Mouse (Mus musculus): ENCODE measurements at regions not wholly inside any gene's neighbourhood (a gene's known extent, or its start where the extent isn't known, plus 50 kb on each side); places are given as distances from the start of the nearest gene placed in this dataset.

DNA sequence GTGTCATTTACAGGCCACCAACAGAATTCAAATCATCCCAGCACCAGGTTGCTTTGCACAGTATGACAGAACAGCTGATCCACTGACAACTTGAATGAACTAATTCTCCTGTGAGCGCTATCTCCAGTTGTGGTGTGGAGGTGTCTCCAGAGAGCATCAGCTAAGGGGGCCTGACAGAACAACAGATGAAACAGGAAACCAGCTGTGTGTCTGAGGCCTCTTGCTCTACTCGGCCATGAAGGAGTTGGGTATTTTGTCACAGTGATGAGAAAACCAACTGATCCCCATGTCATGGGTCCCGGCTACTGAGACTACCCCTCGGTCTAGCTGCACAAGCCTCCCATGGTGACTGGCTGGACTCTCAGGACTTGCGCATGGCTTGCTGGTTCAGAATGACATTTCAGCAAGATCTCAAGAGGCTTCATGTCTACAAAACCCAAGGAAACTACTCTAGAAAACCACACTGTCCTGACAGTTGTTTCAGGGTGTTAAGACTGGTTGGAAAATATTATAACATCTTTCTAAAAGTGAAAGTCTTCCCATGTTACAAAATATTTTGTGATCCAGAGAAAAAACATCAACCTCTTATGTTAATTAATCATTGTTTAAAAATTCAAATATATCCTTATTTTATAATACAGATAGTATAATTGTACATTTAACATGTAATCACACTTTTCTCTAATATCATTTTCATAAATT is 113.9 kb upstream of the Ufm1 start:
- TF ChIP-seq CTCF (IDR thresholded peaks at IDR 0.05; ENCODE audit: low read depth), result no peak
- Histone ChIP-seq H3K27me3 (replicated peaks; ENCODE audit: control insufficient read depth, insufficient read depth, low read length) (no peaks in the 10 kb centered on the region), H3K4me2 (replicated peaks; ENCODE audit: low read depth) (no peak overlapping the region), H3K4me1 (replicated peaks; ENCODE audit: control insufficient read depth, insufficient read depth, low read length) (no peaks in the 10 kb centered on the region; the same call in 1 of the 2 replicates), H3K27ac (ENCODE audit: low read depth, low read length) (no peak overlapping the region), H3K9me3 (ENCODE audit: control insufficient read depth) (no peaks in the 10 kb centered on the region), H3K4me3 (ENCODE audit: low read depth, low read length) (no peak overlapping the region), H3K36me3 (ENCODE audit: control insufficient read depth, insufficient read depth) (no peaks in the 10 kb centered on the region), H3K9ac (ENCODE audit: low read depth, low read length) (no peak overlapping the region)
- 89% methylated on average over 5 of the region's 5 CpGs for WGBS
- ATAC-seq, result no peak

DNA sequence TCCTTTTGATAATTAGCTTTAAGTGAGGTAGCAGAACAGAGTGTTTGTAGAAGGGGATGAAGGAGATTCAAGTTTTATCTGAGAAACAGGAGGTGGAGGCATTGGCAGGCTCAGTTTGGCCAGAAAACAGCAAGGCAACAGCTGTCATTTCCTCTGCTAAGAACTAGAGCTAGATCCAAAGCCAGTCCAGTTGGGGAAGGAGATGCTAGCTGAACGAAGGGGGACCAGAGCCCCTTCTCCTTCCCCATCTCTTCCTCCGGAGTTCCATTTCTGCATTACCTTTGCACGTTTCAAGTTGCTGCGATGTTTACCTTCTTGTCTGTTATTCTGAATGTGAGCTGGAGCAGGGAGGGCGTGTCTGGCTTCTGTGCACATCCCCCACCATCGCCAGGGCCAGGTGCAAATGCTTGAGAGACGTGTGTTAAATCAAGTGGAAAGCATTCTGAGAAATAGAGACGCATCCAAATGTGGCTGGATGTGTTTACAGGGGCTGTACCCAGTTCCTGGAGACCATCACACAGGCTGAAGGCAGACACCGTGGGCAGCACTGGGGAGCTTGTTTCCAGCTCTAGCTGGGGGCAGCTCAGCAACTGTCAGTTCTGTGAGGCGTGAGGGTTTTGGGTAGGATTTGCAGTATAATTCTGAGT is 111.4 kb upstream of the Ufm1 start:
- Histone ChIP-seq H3K27ac (ENCODE audit: low read depth, low read length) (no peak overlapping the region), H3K9me3 (ENCODE audit: control insufficient read depth) (no peaks in the 10 kb centered on the region), H3K36me3 (ENCODE audit: control insufficient read depth, insufficient read depth) (no peaks in the 10 kb centered on the region), H3K27me3 (replicated peaks; ENCODE audit: control insufficient read depth, insufficient read depth, low read length) (no peaks in the 10 kb centered on the region), H3K4me2 (replicated peaks; ENCODE audit: low read depth) (0 out of 2 replicates have a peak overlapping the region, but pooled peaks have one; percentile 7), H3K4me1 (replicated peaks; ENCODE audit: control insufficient read depth, insufficient read depth, low read length) (no peaks in the 10 kb centered on the region; the same call in 1 of the 2 replicates), H3K9ac (ENCODE audit: low read depth, low read length) (no peak overlapping the region), H3K4me3 (ENCODE audit: low read depth, low read length) (no peak overlapping the region)
- WGBS, result 19% methylated on average over 10 of the region's 10 CpGs
- no peak for ATAC-seq
- no peak for TF ChIP-seq CTCF (IDR thresholded peaks at IDR 0.05; ENCODE audit: low read depth)

DNA sequence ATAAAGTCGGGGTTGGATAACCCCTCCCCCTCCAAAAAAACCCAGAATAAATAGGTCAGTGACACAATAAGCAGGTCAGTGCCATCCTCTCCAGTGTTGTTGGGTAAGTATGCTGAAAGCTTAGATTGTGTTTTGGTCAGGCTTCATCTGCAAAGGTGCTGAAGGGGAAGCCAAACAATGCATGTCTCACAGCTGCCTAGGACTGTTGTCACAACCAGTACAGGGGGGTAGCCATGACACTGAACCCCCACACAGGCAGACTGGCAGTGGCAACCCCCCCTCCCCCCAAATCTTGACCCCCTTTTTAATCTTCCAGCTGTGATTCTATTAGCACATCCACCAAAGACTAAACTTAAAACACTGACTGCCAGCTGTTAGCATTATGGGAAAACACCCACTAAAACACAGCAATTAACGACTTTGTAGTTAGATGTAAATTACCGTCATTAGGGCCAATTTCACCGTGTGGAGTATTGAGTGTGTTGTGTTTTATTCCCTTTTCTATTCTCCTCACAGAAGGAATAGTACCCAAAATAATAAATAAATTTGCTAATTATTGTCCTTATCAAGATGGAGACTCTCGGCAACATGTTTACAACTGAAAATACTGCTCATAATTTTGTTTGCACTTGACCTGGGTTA is 105.5 kb upstream of the Ufm1 start:
- no peak overlapping the region for H3K27ac ChIP-seq (ENCODE audit: low read depth, low read length)
- H3K9me3 ChIP-seq (ENCODE audit: control insufficient read depth), result no peaks in the 10 kb centered on the region
- ATAC-seq, result no peak
- TF ChIP-seq CTCF (IDR thresholded peaks at IDR 0.05; ENCODE audit: low read depth), result no peak
- H3K4me3 ChIP-seq (ENCODE audit: low read depth, low read length), result no peak overlapping the region
- WGBS, result 52% methylated on average over 5 of the region's 5 CpGs
- no peak overlapping the region for H3K9ac ChIP-seq (ENCODE audit: low read depth, low read length)
- no peaks in the 10 kb centered on the region for H3K27me3 ChIP-seq (replicated peaks; ENCODE audit: control insufficient read depth, insufficient read depth, low read length)
- no peaks in the 10 kb centered on the region for H3K4me1 ChIP-seq (replicated peaks; ENCODE audit: control insufficient read depth, insufficient read depth, low read length)
- no peaks in the 10 kb centered on the region for H3K36me3 ChIP-seq (ENCODE audit: control insufficient read depth, insufficient read depth)
- no peak overlapping the region for H3K4me2 ChIP-seq (replicated peaks; ENCODE audit: low read depth)

DNA sequence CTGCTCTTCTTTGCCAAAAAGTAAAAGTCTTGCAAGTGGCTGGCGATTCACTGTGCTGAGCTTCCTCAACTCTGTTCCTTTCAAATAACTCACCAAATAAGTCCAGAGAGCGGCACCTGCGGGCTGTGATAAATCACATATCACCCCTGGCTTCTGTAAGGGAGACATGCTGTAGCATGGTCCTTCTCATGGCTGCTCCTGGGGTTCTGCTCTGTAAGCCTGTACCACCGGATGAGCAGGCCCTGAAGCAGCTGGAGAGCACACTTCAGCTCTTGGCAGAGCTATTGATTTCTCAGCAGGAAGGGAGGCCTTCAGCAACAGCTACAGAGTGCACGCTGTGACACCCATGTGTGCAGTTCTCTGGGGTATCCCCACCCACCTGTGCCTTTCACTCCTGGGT is 101.5 kb upstream of the Ufm1 start:
- Histone ChIP-seq H3K36me3 (ENCODE audit: control insufficient read depth, insufficient read depth) (no peaks in the 10 kb centered on the region), H3K9ac (ENCODE audit: low read depth, low read length) (no peak overlapping the region), H3K9me3 (ENCODE audit: control insufficient read depth) (no peaks in the 10 kb centered on the region), H3K4me2 (replicated peaks; ENCODE audit: low read depth) (no peak overlapping the region), H3K27ac (ENCODE audit: low read depth, low read length) (no peak overlapping the region), H3K4me1 (replicated peaks; ENCODE audit: control insufficient read depth, insufficient read depth, low read length) (no peaks in the 10 kb centered on the region), H3K27me3 (replicated peaks; ENCODE audit: control insufficient read depth, insufficient read depth, low read length) (no peaks in the 10 kb centered on the region), H3K4me3 (ENCODE audit: low read depth, low read length) (no peak overlapping the region)
- WGBS, result 52% methylated on average over 5 of the region's 5 CpGs
- no peak for TF ChIP-seq CTCF (IDR thresholded peaks at IDR 0.05; ENCODE audit: low read depth)
- ATAC-seq, result no peak

DNA sequence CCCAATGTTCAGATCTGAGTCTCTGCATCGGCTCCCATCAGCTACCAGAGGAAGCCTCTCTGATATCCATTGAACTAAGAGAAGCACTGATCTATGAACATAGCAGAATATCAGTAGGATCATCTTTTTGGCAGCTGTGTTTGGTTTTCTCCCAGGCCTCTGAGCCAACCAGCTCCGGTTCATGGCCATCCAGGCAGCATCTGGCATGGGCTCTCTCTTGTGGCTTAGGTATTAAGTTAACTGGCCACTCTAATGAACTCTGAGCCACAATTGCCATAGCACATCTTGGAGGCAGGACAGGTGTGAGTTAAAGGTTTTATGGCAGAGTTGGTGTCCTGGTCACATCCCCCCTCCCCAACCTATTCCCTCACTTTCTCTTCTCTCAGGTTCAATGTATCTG is 90.2 kb upstream of the Ufm1 start:
- TF ChIP-seq CTCF (IDR thresholded peaks at IDR 0.05; ENCODE audit: low read depth), result no peak
- H3K4me1 ChIP-seq (replicated peaks; ENCODE audit: control insufficient read depth, insufficient read depth, low read length), result no peaks in the 10 kb centered on the region
- no peak overlapping the region for H3K4me3 ChIP-seq (ENCODE audit: low read depth, low read length)
- no peaks in the 10 kb centered on the region for H3K36me3 ChIP-seq (ENCODE audit: control insufficient read depth, insufficient read depth)
- no peak for ATAC-seq
- no peaks in the 10 kb centered on the region for H3K27me3 ChIP-seq (replicated peaks; ENCODE audit: control insufficient read depth, insufficient read depth, low read length)
- no peaks in the 10 kb centered on the region for H3K9me3 ChIP-seq (ENCODE audit: control insufficient read depth)
- no peak overlapping the region for H3K9ac ChIP-seq (ENCODE audit: low read depth, low read length)
- no peak overlapping the region for H3K4me2 ChIP-seq (replicated peaks; ENCODE audit: low read depth)
- WGBS, result 84% methylated on average over 2 of the region's 2 CpGs
- H3K27ac ChIP-seq (ENCODE audit: low read depth, low read length), result no peak overlapping the region

DNA sequence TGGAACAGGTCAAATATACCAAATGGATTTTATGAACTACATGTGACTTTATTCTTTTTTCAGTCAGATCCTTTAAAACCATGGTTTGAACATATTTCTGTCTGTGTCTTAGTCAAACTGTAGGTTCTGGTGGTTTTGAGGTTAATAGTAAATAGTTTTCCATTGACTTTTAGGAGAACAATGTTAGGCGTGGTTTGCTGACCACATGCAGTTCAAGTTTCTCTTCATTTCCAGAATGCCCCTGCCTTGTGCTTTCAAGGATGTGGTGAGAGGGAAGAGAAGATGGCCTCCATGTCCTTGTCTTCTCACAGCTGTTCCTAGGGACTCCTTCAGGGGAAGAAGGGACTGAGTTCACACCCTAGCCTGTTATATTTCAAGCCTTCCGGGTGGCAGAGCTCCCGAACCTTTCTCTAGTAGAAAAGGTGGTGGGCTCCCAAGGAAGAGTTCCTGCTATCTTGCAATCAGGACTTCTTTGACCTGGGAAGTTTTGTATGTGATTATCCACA is 76.1 kb upstream of the Ufm1 start:
- Histone ChIP-seq H3K4me2 (replicated peaks; ENCODE audit: low read depth) (no peak overlapping the region), H3K9me3 (ENCODE audit: control insufficient read depth) (no peaks in the 10 kb centered on the region), H3K27me3 (replicated peaks; ENCODE audit: control insufficient read depth, insufficient read depth, low read length) (no peaks in the 10 kb centered on the region), H3K4me1 (replicated peaks; ENCODE audit: control insufficient read depth, insufficient read depth, low read length) (no peaks in the 10 kb centered on the region), H3K4me3 (ENCODE audit: low read depth, low read length) (no peak overlapping the region), H3K9ac (ENCODE audit: low read depth, low read length) (no peak overlapping the region), H3K36me3 (ENCODE audit: control insufficient read depth, insufficient read depth) (no peaks in the 10 kb centered on the region), H3K27ac (ENCODE audit: low read depth, low read length) (no peak overlapping the region)
- WGBS, result 84% methylated on average over 3 of the region's 3 CpGs
- no peak for ATAC-seq
- TF ChIP-seq CTCF (IDR thresholded peaks at IDR 0.05; ENCODE audit: low read depth), result no peak

Measured in intestine, postnatal 0 days (tissue).